Comparison of ENCODE assay signal across 9 mouse cellular contexts in genomic region chr6:7846726-7847439, GRCm38 (mm10). TPM values are rescaled to one million over a fixed set of nuclear protein-coding genes. Genes with fewer than 3 reads are reported as not detected.
DNase-seq lines count a peak whose midpoint lies in the region; ATAC-seq lines count a peak whose summit lies in the region.
"Had no signal": no experiment of that assay in that cellular context is flagged by ENCODE, and none has a peak within 500 bp of the region (broad histone marks: within the 10 kb centered on the region; RNA-seq: fewer than 3 reads in every experiment).

No protein-coding gene starts in this region.

- no peak for ATAC-seq in erythroblast, adult 5-6 weeks (replicated peaks; ENCODE audit: low FRiP score, poor library complexity, severe bottlenecking)
- ATAC-seq in liver, embryonic 15.5 days (ENCODE audit: insufficient read depth): no peak
- ATAC-seq in cerebellum, adult (ENCODE audit: insufficient number of reproducible peaks, low FRiP score, low TSS enrichment): no peak
- no peak for ATAC-seq in forebrain, embryonic 16.5 days

- H3K4me1 ChIP-seq in erythroblast, embryonic 14.5 days (ENCODE audit: control insufficient read depth): peaks cover 60% of the 10 kb centered on the region
- H3K4me1 ChIP-seq in liver, embryonic 15.5 days (replicated peaks): peaks cover 50% of the 10 kb centered on the region
- peaks cover 4% of the 10 kb centered on the region for H3K4me1 ChIP-seq in forebrain, embryonic 16.5 days (replicated peaks; ENCODE audit: control insufficient read depth, insufficient read depth, low read length)

- 69% methylated on average over 8 of the region's 8 CpGs for WGBS in liver, embryonic 15.5 days (ENCODE audit: insufficient replicate concordance)
- 78% methylated on average over 8 of the region's 8 CpGs for WGBS in forebrain, embryonic 16.5 days

- peak overlapping the region; percentile 52 for H3K4me2 ChIP-seq in liver, embryonic 15.5 days
- no peak overlapping the region for H3K4me2 ChIP-seq in forebrain, embryonic 16.5 days (ENCODE audit: low read length)

- H3K9ac ChIP-seq in liver, embryonic 15.5 days: no peak overlapping the region
- no peak overlapping the region for H3K9ac ChIP-seq in forebrain, embryonic 16.5 days (replicated peaks; ENCODE audit: low read depth, low read length)

- H3K9me3 ChIP-seq in erythroblast, embryonic 14.5 days (ENCODE audit: control insufficient read depth, low read length): no peaks in the 10 kb centered on the region
- H3K9me3 ChIP-seq in liver, embryonic 15.5 days (replicated peaks): no peaks in the 10 kb centered on the region
- H3K9me3 ChIP-seq in forebrain, embryonic 16.5 days (ENCODE audit: control insufficient read depth, low read length): no peaks in the 10 kb centered on the region

- peak overlapping the region; percentile 94 for H3K4me3 ChIP-seq in erythroblast, embryonic 14.5 days (replicated peaks)
- peak overlapping the region; percentile 19 for H3K4me3 ChIP-seq in liver, embryonic 15.5 days (replicated peaks)
- H3K4me3 ChIP-seq in forebrain, embryonic 16.5 days (replicated peaks; ENCODE audit: low read length): no peak overlapping the region

- H3K36me3 ChIP-seq in erythroblast, embryonic 14.5 days (ENCODE audit: control insufficient read depth): peaks cover 32% of the 10 kb centered on the region
- H3K36me3 ChIP-seq in liver, embryonic 15.5 days (replicated peaks): no peaks in the 10 kb centered on the region
- no peaks in the 10 kb centered on the region for H3K36me3 ChIP-seq in forebrain, embryonic 16.5 days (ENCODE audit: control insufficient read depth, insufficient read depth)

- peak; percentile 38 for DNase-seq in lung, postnatal 36 days
- DNase-seq in lung, postnatal 4 days: no peak
- peak; percentile 78 for DNase-seq in thymus, postnatal 14 days
- DNase-seq: retina, postnatal 1 day had no signal

- no peaks in the 10 kb centered on the region for H3K27me3 ChIP-seq in erythroblast, embryonic 14.5 days (ENCODE audit: control insufficient read depth)
- no peaks in the 10 kb centered on the region for H3K27me3 ChIP-seq in liver, embryonic 15.5 days
- H3K27me3 ChIP-seq in forebrain, embryonic 16.5 days (replicated peaks; ENCODE audit: control insufficient read depth, insufficient read depth, low read length): no peaks in the 10 kb centered on the region

- H3K27ac ChIP-seq in liver, embryonic 15.5 days (replicated peaks): 0 out of 2 replicates have a peak overlapping the region, but pooled peaks have one; percentile 3
- H3K27ac ChIP-seq in forebrain, embryonic 16.5 days (ENCODE audit: low read length): no peak overlapping the region

RNA-seq across cellular contexts. Expression of gene C1galt1, which starts 2.2 kb away (rescaled TPM):
- 0.14 and 0.25 TPM in 2 replicates for polyA plus RNA-seq in erythroblast, embryonic 14.5 days (2012)
- 20.9 and 21.1 TPM in 2 replicates for total RNA-seq in erythroblast, adult 5-6 weeks (2015; ENCODE audit: low replicate concordance)
- total RNA-seq in erythroblast, adult 5-6 weeks (2017; ENCODE audit: low replicate concordance): 21.2 and 25.1 TPM in 2 replicates
- 3.5 and 4.1 TPM in 2 replicates for polyA plus RNA-seq in liver, embryonic 15.5 days (2015; fragmentation: Nextera tagmentation; extraction: Ambion mirVana)
- polyA plus RNA-seq in forebrain, embryonic 16.5 days (2015; fragmentation: Nextera tagmentation; extraction: Ambion mirVana): 1.4 and 1.5 TPM in 2 replicates

Comparison
In these comparisons a context has a peak if more than half of its experiments do, and no peak if none do; other contexts are left out.
1. DNase-seq: peak in lung, postnatal 36 days (single experiment) and thymus, postnatal 14 days (single experiment); none in lung, postnatal 4 days (0 of 2).